Mouse (Mus musculus): ENCODE results near the gene Mcts1. TPM values are rescaled to one million over a fixed set of nuclear protein-coding genes. Genes with fewer than 3 reads are reported as not detected.

The Mcts1 gene
- polyA plus RNA-seq, 1 experiment from 2014 or later, result 138 TPM

Other genes starting within 250 kb of the Mcts1 start
- gene Lamp2, start 144.1 kb upstream of the Mcts1 start, polyA plus RNA-seq (2015; fragmentation: Nextera tagmentation; extraction: Ambion mirVana), result 48.0 and 49.6 TPM in 2 replicates
- 22.1 and 23.6 TPM in 2 replicates for gene Cul4b, start 24.4 kb upstream of the Mcts1 start, polyA plus RNA-seq (2015; fragmentation: Nextera tagmentation; extraction: Ambion mirVana)
- gene C1galt1c1, start 34.5 kb downstream of the Mcts1 start, polyA plus RNA-seq (2015; fragmentation: Nextera tagmentation; extraction: Ambion mirVana), result 24.0 and 25.3 TPM in 2 replicates
- not detected in 2 replicates for gene 6030498E09Rik, start 172.1 kb downstream of the Mcts1 start, polyA plus RNA-seq (2015; fragmentation: Nextera tagmentation; extraction: Ambion mirVana)

Data from forebrain, embryonic 13.5 days (tissue).